Mouse (Mus musculus) C2C12 (cell line): ENCODE data around the gene Scn4b. TPM values are rescaled to one million over a fixed set of nuclear protein-coding genes. Genes with fewer than 3 reads are reported as not detected.

ENCODE experiments used
- H3K27me3 ChIP-seq: one replicate; pipeline ENCODE4 v1.6.1; 2011; ENCODE audit not compliant: control insufficient read depth, insufficient read depth, insufficient read length
- H3K36me3 ChIP-seq: one replicate; pipeline ENCODE4 v1.6.1; 2011; ENCODE audit not compliant: control insufficient read depth, insufficient read depth
- H3K4me3 ChIP-seq: one replicate; pipeline ENCODE4 v1.5.1; 2011; ENCODE audit warnings: mild to moderate bottlenecking, control low read depth; ENCODE audit not compliant: poor library complexity, insufficient read depth, severe bottlenecking
- H3K79me2 ChIP-seq: one replicate; pipeline ENCODE4 v1.6.1; 2011; ENCODE audit not compliant: control insufficient read depth, insufficient read depth
- H3K79me3 ChIP-seq: one replicate; pipeline ENCODE4 v1.6.1; 2011; ENCODE audit warnings: low read depth, control low read depth
- H3ac ChIP-seq: one replicate; pipeline ENCODE3; 2011; ENCODE audit warnings: low read depth; ENCODE audit not compliant: control insufficient read depth, insufficient read length
- CEBPB ChIP-seq: IDR thresholded peaks from one replicate; pipeline ENCODE4 v1.6.1; 2011; ENCODE audit warnings: low read depth, mild to moderate bottlenecking, control low read depth, moderate library complexity
- CTCF ChIP-seq: IDR thresholded peaks from one replicate; pipeline ENCODE4 v1.5.1; 2011; ENCODE audit not compliant: control insufficient read depth, insufficient read depth, insufficient read length
- FOSL1 ChIP-seq: IDR thresholded peaks from one replicate; pipeline ENCODE4 v1.8.0; 2011; ENCODE audit warnings: mild to moderate bottlenecking, low read length; ENCODE audit not compliant: poor library complexity, insufficient read depth, severe bottlenecking
- MAX ChIP-seq: IDR thresholded peaks from one replicate; pipeline ENCODE4 v1.6.1; 2011; ENCODE audit warnings: mild to moderate bottlenecking, control low read depth
- MYOD1 ChIP-seq: IDR thresholded peaks from one replicate; pipeline ENCODE4 v1.6.1; 2011; ENCODE audit warnings: low read depth; ENCODE audit not compliant: control insufficient read depth, insufficient read length
- MYOG ChIP-seq: IDR thresholded peaks from one replicate; pipeline ENCODE4 v1.6.1; 2011; ENCODE audit not compliant: control insufficient read depth, insufficient read length; ENCODE audit errors: extremely low read depth
- USF1 ChIP-seq: IDR thresholded peaks from one replicate; pipeline ENCODE4 v1.6.1; 2011; ENCODE audit warnings: low read depth, mild to moderate bottlenecking, control low read depth, moderate library complexity
- polyA plus RNA-seq: library from polyadenylated mRNA; unstranded; fragments of >200 nt; fragmentation: generic; extraction: Trizol; gene quantifications from one replicate; pipeline ENCODE4 v1.2.1, GENCODE M21; 2012; ENCODE audit warnings: missing spikeins

Scn4b gene
- polyA plus RNA-seq, 1 experiment, result 0.01 TPM

DNA sequence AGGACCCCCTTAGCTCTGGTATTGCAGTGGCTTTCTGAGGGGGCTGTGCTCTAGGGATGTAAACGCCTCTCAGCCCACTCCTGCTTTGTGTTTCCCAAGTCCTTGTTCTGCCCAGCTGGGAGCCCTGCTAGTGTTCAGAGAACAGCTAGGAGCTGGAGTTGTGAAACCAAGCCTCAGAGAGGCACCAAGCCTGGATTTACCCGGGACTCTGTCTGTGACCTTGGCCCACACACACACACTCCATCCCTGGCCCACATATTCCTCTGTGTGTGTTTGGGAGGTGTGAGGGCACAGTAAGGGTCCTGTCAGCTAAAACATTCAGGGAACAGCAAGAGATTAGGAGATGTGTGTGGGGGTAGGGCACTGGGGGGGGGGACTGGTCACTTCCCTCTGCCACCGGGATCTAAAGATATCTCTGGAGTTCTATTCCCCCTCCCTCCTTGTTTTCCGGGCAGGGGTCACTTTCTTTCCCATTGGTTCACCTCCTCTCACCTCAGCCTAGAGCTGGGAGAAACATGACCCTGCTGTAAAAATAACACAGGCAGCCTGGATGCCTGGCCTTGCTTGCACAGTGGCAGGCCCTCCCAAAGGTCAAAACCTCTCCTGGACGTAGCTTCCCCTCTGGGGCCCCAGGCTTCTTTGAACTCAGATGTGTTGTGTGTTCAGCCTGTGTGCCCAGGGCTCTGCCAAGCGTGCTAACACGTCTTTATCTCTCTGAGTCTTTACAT is 1.6 kb upstream of the Scn4b start:
- peaks cover 87% of the 10 kb centered on the region for H3K27me3 ChIP-seq
- H3K4me3 ChIP-seq, result no peak overlapping the region
- no peak overlapping the region for H3ac ChIP-seq
- H3K36me3 ChIP-seq, result no peaks in the 10 kb centered on the region
- H3K79me3 ChIP-seq, result no peaks in the 10 kb centered on the region
- TF ChIP-seq MYOG, result no peak
- no peak for TF ChIP-seq CTCF
- TF ChIP-seq MAX, result no peak
- TF ChIP-seq CEBPB, result no peak
- TF ChIP-seq MYOD1, result no peak
- TF ChIP-seq USF1, result no peak
- no peak for TF ChIP-seq FOSL1
- no peaks in the 10 kb centered on the region for H3K79me2 ChIP-seq

DNA sequence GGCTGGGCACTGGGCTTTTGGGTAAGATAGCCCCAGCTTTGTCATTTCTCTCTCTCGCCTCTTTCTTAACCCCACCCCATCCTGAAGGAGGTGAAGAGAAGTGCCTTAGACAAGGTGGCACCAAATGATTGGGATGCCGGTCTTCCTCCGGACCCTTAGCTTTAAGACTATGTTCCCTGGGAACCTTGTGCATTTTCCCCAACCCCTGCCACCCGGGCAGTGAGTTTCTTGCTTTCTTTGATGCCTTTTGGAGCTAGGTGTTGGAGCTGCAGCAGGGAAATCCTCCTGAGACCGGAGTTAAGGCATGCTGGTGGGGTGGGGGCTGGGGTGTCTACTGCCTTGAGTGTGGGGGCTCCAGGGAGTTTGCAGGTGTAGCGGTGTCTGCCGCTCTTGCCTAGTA is 887 bp downstream of the Scn4b start:
- Histone ChIP-seq H3K36me3 (no peaks in the 10 kb centered on the region), H3K4me3 (no peak overlapping the region), H3K27me3 (peaks cover 88% of the 10 kb centered on the region), H3K79me3 (no peaks in the 10 kb centered on the region), H3K79me2 (no peaks in the 10 kb centered on the region), H3ac (no peak overlapping the region)
- TF ChIP-seq CTCF (no peak), USF1 (no peak), CEBPB (no peak), MYOG (no peak), FOSL1 (no peak), MYOD1 (no peak), MAX (no peak)

DNA sequence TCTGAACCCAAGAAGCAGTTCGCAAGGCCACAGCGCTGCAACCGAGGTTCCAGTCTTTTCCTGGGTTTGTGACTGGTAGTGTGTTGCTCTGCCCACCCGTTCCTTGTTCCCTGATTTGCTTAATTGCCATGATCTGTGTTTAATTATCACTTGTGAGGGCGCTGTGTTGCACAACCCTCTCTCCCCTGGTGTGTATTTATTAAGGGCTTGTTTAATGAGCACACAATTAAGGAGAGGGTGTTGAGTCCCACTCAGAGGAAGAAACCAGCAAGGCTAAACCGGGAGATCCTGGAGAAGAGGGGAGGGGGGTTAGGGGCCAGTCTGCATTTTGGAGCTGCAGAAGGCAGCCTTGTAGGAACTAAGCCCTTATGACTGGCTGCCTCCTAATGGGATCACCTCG is 2.8 kb downstream of the Scn4b start:
- H3K79me3 ChIP-seq, result no peaks in the 10 kb centered on the region
- H3K36me3 ChIP-seq, result no peaks in the 10 kb centered on the region
- H3ac ChIP-seq, result no peak overlapping the region
- H3K79me2 ChIP-seq, result no peaks in the 10 kb centered on the region
- H3K4me3 ChIP-seq, result no peak overlapping the region
- TF ChIP-seq FOSL1 (no peak), MYOD1 (no peak), MYOG (no peak), CTCF (no peak), USF1 (no peak), MAX (no peak), CEBPB (no peak)
- peaks cover 88% of the 10 kb centered on the region for H3K27me3 ChIP-seq

DNA sequence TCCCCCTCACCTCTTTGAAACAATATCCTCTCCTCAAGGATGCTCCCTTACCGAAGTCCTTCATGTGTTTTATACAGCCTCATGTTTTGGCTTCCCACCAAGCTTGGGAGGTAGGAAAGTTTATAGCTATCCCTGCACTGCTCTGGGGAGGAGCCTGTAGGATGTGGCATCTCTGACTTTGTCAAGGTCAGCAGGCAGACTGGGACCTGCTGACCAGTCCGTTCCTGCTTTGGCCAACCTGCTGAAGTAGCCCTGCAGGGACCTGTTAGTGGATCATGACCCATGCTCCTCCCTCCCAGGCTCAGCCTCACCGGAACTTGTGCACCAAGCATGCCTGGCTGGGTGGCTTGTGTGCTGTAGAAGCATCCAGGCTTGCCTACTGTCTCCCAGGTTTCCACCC is 4.5 kb downstream of the Scn4b start:
- TF ChIP-seq CTCF (no peak), FOSL1 (no peak), USF1 (no peak), MYOD1 (no peak), CEBPB (no peak), MAX (no peak), MYOG (no peak)
- no peak overlapping the region for H3K4me3 ChIP-seq
- no peaks in the 10 kb centered on the region for H3K79me3 ChIP-seq
- H3K79me2 ChIP-seq, result no peaks in the 10 kb centered on the region
- no peak overlapping the region for H3ac ChIP-seq
- no peaks in the 10 kb centered on the region for H3K36me3 ChIP-seq
- H3K27me3 ChIP-seq, result peaks cover 83% of the 10 kb centered on the region

DNA sequence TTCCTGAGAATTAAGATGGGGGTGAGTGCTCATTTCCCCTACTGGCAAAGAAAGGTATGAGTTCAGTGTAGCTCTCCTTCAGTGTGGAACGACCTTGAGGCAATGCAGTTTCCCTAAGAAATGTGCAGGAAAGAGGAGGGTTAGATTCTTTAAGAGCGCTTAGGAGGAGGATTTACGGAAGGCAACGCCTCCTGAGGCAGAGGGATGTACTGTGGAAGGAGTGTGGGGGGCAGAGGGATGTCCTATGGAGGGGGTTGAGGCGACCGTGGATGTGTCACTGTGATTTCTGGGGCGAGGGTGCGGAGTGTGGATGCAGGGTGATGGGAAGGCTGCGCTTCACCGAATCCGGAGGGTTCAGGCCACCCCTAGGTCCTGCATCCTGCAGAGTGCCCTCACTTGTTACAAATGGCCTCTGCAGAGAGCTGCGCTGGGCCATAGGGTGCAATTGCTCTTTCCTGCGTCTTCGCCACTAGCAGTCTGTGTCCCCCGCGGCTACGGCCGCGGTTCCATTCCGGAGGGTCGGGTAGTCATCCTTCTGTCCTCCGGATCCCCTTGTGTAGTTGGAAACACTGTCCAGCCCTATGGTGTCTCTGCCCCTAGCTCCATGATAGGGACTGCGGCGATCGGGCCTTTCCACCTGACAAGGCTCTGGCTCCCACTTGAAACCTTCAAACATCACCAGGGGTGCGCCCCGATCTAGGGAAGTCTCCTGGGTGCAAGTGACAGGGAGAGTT is 7.5 kb downstream of the Scn4b start:
- no peak overlapping the region for H3K4me3 ChIP-seq
- no peaks in the 10 kb centered on the region for H3K79me3 ChIP-seq
- peaks cover 84% of the 10 kb centered on the region for H3K27me3 ChIP-seq
- no peak overlapping the region for H3ac ChIP-seq
- no peaks in the 10 kb centered on the region for H3K36me3 ChIP-seq
- no peak for TF ChIP-seq CTCF
- no peak for TF ChIP-seq MYOG
- no peak for TF ChIP-seq MYOD1
- TF ChIP-seq MAX, result no peak
- TF ChIP-seq FOSL1, result no peak
- TF ChIP-seq USF1, result no peak
- TF ChIP-seq CEBPB, result no peak
- no peaks in the 10 kb centered on the region for H3K79me2 ChIP-seq
